Mouse (Mus musculus) limb, embryonic 12.5 days (tissue): ENCODE measurements at regions not wholly inside any gene's neighbourhood (a gene's known extent, or its start where the extent isn't known, plus 50 kb on each side); places are given as distances from the start of the nearest gene placed in this dataset.

Experiments used
- ATAC-seq: fragments of 200-750 bp; cut with Nextera tagmentation; 2 replicates; pipeline ENCODE4 v1.8.0; 2017; ENCODE audit warnings: low read depth, moderate TSS enrichment; ENCODE audit not compliant: insufficient number of reproducible peaks, insufficient read depth, low FRiP score, low TSS enrichment
- H3K27ac ChIP-seq: fragments of 300-500 bp; sonication (generic); 2 replicates; pipeline ENCODE4 v1.5.1; 2016; ENCODE audit warnings: mild to moderate bottlenecking, moderate library complexity
- H3K27me3 ChIP-seq: fragments of 300-500 bp; sonication (generic); 2 replicates; pipeline ENCODE4 v1.6.1; 2016; ENCODE audit warnings: mild to moderate bottlenecking, moderate library complexity
- H3K36me3 ChIP-seq: fragments of 300-500 bp; sonication (generic); 2 replicates; pipeline ENCODE4 v1.6.1; 2016; ENCODE audit warnings: mild to moderate bottlenecking, moderate library complexity
- H3K4me1 ChIP-seq: fragments of 300-500 bp; sonication (generic); replicated peaks from 2 replicates; pipeline ENCODE4 v1.6.1; 2016
- H3K4me2 ChIP-seq: fragments of 300-500 bp; sonication (generic); 2 replicates; pipeline ENCODE4 v1.6.1; 2016; ENCODE audit warnings: mild to moderate bottlenecking, moderate library complexity
- H3K4me3 ChIP-seq: fragments of 300-500 bp; sonication (generic); replicated peaks from 2 replicates; pipeline ENCODE4 v1.5.1; 2016; ENCODE audit warnings: mild to moderate bottlenecking
- H3K9ac ChIP-seq: fragments of 300-500 bp; sonication (generic); replicated peaks from 2 replicates; pipeline ENCODE4 v1.6.1; 2016; ENCODE audit warnings: mild to moderate bottlenecking, moderate library complexity
- H3K9me3 ChIP-seq: fragments of 300-500 bp; sonication (generic); 2 replicates; pipeline ENCODE4 v1.6.1; 2016; ENCODE audit warnings: mild to moderate bottlenecking, moderate library complexity
- WGBS: fragments of 180-500 bp; shearing (Covaris S2); methylation state at CpG from one replicate; pipeline ENCODE4 v1.1.7; 2016; 5-methylcytosine and 5-hydroxymethylcytosine counted together

GRCm38 (mm10) chr3:38312834-38313233 lies 171.8 kb downstream of the Ankrd50 start:
- Histone ChIP-seq H3K9ac (no peak overlapping the region), H3K4me1 (0 out of 2 replicates have a peak, but pooled peaks cover 2% of the 10 kb centered on the region), H3K9me3 (no peaks in the 10 kb centered on the region), H3K4me3 (no peak overlapping the region), H3K27ac (no peak overlapping the region), H3K36me3 (no peaks in the 10 kb centered on the region), H3K4me2 (no peak overlapping the region), H3K27me3 (no peaks in the 10 kb centered on the region)
- 75% methylated on average over 6 of the region's 6 CpGs for WGBS
- ATAC-seq = no peak

DNA sequence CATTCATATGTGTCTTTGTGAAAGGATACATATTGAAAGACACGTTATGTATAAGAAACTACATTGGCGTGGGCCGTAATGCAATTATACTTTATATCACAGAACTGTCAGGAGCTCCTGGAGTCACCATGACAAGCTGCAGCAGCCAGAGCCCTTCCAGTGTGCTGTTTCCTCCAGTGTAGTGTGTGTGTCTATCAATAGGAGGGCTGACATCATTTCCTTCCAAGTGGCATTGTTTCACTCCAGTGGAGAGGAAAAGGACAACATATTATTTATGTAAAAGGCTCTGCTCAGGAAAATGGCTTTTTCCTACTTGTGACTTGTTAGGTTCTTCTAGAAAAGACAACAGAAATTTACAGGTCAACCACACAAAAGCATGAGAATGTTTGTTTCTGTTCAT lies 172.5 kb downstream of the Ankrd50 start:
- WGBS = 82% methylated on average over 3 of the region's 3 CpGs
- Histone ChIP-seq H3K27me3 (no peaks in the 10 kb centered on the region), H3K9ac (no peak overlapping the region), H3K4me2 (no peak overlapping the region), H3K36me3 (no peaks in the 10 kb centered on the region), H3K4me3 (no peak overlapping the region), H3K27ac (no peak overlapping the region), H3K9me3 (no peaks in the 10 kb centered on the region), H3K4me1 (0 out of 2 replicates have a peak, but pooled peaks cover 2% of the 10 kb centered on the region)
- ATAC-seq = no peak

- 79% methylated on average over 11 of the region's 11 CpGs for WGBS
- Histone ChIP-seq H3K9me3 (no peaks in the 10 kb centered on the region), H3K36me3 (no peaks in the 10 kb centered on the region), H3K27me3 (no peaks in the 10 kb centered on the region), H3K9ac (no peak overlapping the region), H3K27ac (no peak overlapping the region), H3K4me2 (no peak overlapping the region), H3K4me1 (peaks cover 15% of the 10 kb centered on the region), H3K4me3 (no peak overlapping the region)
- no peak for ATAC-seq
Measured at GRCm38 (mm10) chr3:38299898-38300751, 184.5 kb downstream of the Ankrd50 start.

DNA sequence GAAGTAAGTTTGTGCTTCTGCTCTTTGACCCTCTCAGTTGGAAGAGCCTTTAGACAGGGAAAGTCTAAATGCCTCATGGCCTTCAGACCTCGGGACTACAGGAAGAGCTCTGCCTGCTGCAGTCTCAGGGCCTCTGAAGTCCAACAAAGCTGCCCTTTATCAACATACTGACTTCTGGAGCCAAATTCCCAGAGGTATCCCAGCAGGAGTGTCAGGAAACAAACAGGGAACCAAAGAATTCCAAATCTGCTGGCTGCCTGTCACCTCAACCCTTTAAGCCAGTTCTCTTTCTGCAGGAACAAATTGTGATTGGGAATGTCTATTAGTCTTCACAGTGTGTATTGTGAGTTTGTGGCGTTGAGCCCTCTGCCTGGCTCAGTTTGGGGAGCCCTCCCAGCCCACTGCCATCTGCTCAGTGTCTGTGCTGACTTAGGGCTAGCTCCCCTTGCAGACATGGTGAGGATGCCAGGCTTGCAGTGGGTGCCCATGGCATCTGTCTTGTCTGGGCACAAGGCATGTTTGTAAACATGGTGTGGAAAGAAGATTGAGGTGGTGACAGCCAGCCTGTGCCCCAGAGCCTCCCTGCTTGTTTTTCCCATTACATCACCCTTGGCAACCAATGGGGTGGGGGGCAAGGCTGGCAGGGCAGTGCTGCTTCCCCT lies 185.3 kb downstream of the Ankrd50 start:
- H3K36me3 ChIP-seq = no peaks in the 10 kb centered on the region
- H3K4me2 ChIP-seq = no peak overlapping the region
- peaks cover 15% of the 10 kb centered on the region for H3K4me1 ChIP-seq
- H3K27me3 ChIP-seq = no peaks in the 10 kb centered on the region
- no peaks in the 10 kb centered on the region for H3K9me3 ChIP-seq
- H3K4me3 ChIP-seq = no peak overlapping the region
- 29% methylated on average over 2 of the region's 2 CpGs for WGBS
- H3K27ac ChIP-seq = 0 out of 2 replicates have a peak overlapping the region, but pooled peaks have one; percentile 35
- ATAC-seq = no peak
- no peak overlapping the region for H3K9ac ChIP-seq

DNA sequence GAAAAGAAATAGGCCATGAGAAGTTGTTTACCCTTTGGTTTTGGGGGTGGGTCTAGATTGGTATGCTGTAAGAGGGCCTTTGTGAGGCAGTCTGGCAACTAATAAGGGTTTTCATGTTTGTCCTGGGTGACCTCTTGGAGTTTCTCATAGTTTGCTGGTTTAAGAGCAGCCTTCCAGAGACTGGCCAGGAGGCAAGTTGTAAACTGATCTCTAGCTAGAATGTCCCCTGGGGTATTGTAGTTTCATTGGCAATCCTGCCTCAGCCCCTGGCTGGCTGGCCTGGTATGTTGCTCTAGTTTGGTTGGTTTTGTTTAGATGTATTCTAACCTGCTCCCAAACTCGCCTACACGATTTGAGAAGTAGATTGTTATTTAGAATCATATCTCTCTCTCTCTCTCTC lies 187.1 kb downstream of the Ankrd50 start:
- no peaks in the 10 kb centered on the region for H3K9me3 ChIP-seq
- no peak overlapping the region for H3K9ac ChIP-seq
- peaks cover 15% of the 10 kb centered on the region for H3K4me1 ChIP-seq
- H3K27me3 ChIP-seq = no peaks in the 10 kb centered on the region
- no peak overlapping the region for H3K4me2 ChIP-seq
- ATAC-seq = no peak
- WGBS = 61% methylated on average over 2 of the region's 2 CpGs
- H3K36me3 ChIP-seq = no peaks in the 10 kb centered on the region
- H3K27ac ChIP-seq = peak overlapping the region; percentile 18; the same call in 1 of the 2 replicates
- no peak overlapping the region for H3K4me3 ChIP-seq

DNA sequence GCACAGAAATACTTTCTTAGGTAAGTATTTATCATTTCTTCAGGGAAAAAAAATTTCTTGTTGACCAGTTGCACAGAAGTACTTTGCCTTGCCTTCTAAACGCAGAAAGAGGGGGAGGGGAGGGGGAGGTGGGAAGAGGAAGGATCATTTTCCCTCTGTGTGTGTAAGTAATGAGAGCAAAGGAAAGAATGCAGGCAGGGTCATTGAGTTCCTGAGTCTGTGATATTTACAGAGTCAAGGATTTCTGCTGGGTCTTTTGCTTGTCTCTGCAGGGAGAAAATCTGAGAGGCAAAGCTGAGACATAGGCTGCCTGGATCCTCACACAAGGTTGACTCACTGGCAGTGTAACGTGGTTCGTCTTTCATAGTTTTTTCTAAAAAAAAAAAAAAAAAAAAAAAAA lies 195.6 kb downstream of the Ankrd50 start:
- WGBS = 35% methylated on average over 3 of the region's 3 CpGs
- Histone ChIP-seq H3K27ac (no peak overlapping the region), H3K4me2 (no peak overlapping the region), H3K4me3 (no peak overlapping the region), H3K27me3 (no peaks in the 10 kb centered on the region), H3K9me3 (peaks cover 9% of the 10 kb centered on the region; the same call in 1 of the 2 replicates), H3K4me1 (peaks cover under 1% of the 10 kb centered on the region; the same call in 1 of the 2 replicates), H3K36me3 (no peaks in the 10 kb centered on the region), H3K9ac (no peak overlapping the region)
- ATAC-seq = no peak

DNA sequence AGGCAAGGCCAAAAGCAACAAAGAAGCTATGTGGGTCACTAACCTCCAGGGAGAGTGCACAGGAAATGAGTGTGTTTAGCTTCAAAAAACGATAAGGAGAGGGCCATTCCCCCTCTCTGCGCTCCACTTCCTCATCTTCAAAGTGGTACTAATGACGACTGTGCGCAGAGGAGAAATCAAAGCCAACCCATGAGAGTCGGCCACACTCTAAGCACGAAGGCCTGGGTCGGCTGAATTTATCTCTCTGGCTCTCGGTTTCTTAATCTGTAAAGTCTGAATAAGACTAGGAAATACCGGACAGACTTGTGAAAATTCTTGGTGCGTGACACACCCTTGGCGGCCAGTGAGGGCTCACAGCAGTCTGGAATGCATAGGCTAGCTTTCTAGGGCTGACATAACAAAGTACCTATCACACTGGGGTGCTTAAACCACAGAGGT lies 200.9 kb downstream of the Ankrd50 start:
- Histone ChIP-seq H3K4me1 (peaks cover 7% of the 10 kb centered on the region; the same call in 1 of the 2 replicates), H3K27ac (0 out of 2 replicates have a peak overlapping the region, but pooled peaks have one; percentile 19), H3K9me3 (peaks cover 9% of the 10 kb centered on the region; the same call in 1 of the 2 replicates), H3K27me3 (no peaks in the 10 kb centered on the region), H3K9ac (no peak overlapping the region), H3K4me3 (no peak overlapping the region), H3K4me2 (no peak overlapping the region), H3K36me3 (no peaks in the 10 kb centered on the region)
- 27% methylated on average over 11 of the region's 11 CpGs for WGBS
- no peak for ATAC-seq

DNA sequence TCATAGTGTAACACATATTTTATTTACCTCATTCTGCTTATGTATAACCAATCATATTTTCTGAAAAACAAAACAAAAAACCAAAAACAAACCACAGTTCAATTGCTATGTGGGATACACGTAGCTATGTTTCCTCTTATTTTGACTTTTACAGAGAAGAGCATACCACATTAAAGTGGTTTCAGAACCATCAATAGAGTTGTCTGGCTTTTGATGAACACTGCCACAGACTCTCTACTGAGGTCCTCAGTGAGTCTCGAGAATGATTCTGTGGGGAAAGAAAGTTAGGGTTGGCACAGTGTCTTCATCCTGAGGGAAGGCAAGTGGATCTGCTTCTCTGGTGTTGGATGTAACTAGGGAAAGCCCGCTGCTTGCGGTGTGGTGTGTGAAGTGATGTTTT lies 201.8 kb downstream of the Ankrd50 start:
- 92% methylated on average over 4 of the region's 4 CpGs for WGBS

GRCm38 (mm10) chr3:38281683-38282082 lies 203.0 kb downstream of the Ankrd50 start:
- Histone ChIP-seq H3K9me3 (peaks cover 7% of the 10 kb centered on the region; the same call in 1 of the 2 replicates), H3K4me2 (no peak overlapping the region), H3K4me3 (no peak overlapping the region), H3K9ac (no peak overlapping the region), H3K36me3 (no peaks in the 10 kb centered on the region), H3K27me3 (no peaks in the 10 kb centered on the region), H3K27ac (no peak overlapping the region), H3K4me1 (peaks cover 7% of the 10 kb centered on the region; the same call in 1 of the 2 replicates)
- no peak for ATAC-seq
- WGBS = 53% methylated on average over 4 of the region's 4 CpGs

More for the DNA sequence above, 201.8 kb downstream of the Ankrd50 start:
- Histone ChIP-seq H3K9ac (no peak overlapping the region), H3K4me1 (peaks cover 7% of the 10 kb centered on the region; the same call in 1 of the 2 replicates), H3K4me3 (no peak overlapping the region), H3K27ac (no peak overlapping the region), H3K27me3 (no peaks in the 10 kb centered on the region), H3K9me3 (peaks cover 9% of the 10 kb centered on the region; the same call in 1 of the 2 replicates), H3K4me2 (no peak overlapping the region), H3K36me3 (no peaks in the 10 kb centered on the region)
- ATAC-seq = no peak

DNA sequence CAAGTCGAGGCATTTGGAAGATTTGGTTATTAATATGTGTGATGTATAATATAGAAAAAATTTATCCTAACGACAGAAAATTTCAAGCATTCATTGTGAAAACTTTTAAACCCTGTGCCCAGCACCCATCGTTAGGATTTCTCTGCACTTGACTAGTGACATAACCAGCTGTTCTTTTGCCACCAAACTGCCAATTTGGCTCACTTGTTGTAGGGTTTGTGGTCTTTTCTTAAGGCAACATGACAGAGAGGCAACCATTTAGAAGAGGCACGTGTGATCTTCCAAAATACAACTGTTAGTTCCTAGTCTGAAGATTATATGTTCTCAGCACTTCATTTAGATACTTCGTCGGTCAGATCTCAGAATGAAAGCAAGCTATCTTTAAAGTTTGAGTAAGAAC lies 203.8 kb downstream of the Ankrd50 start:
- H3K27ac ChIP-seq = no peak overlapping the region
- H3K36me3 ChIP-seq = no peaks in the 10 kb centered on the region
- H3K4me1 ChIP-seq = peaks cover 7% of the 10 kb centered on the region; the same call in 1 of the 2 replicates
- H3K9me3 ChIP-seq = no peaks in the 10 kb centered on the region
- H3K4me3 ChIP-seq = no peak overlapping the region
- H3K9ac ChIP-seq = no peak overlapping the region
- H3K4me2 ChIP-seq = no peak overlapping the region
- ATAC-seq = no peak
- 84% methylated on average over 6 of the region's 6 CpGs for WGBS
- H3K27me3 ChIP-seq = no peaks in the 10 kb centered on the region

GRCm38 (mm10) chr3:38280105-38280504 lies 204.5 kb downstream of the Ankrd50 start:
- WGBS = 78% methylated on average over 3 of the region's 3 CpGs
- no peaks in the 10 kb centered on the region for H3K36me3 ChIP-seq
- H3K9me3 ChIP-seq = no peaks in the 10 kb centered on the region
- H3K4me2 ChIP-seq = no peak overlapping the region
- H3K27me3 ChIP-seq = no peaks in the 10 kb centered on the region
- ATAC-seq = 0 out of 2 replicates have a peak, but pooled peaks have one; percentile 42
- H3K4me3 ChIP-seq = no peak overlapping the region
- H3K9ac ChIP-seq = no peak overlapping the region
- H3K4me1 ChIP-seq = peaks cover 12% of the 10 kb centered on the region
- H3K27ac ChIP-seq = no peak overlapping the region
